Mouse (Mus musculus) bone marrow, adult 2 months (tissue): ENCODE measurements at regions not wholly inside any gene's neighbourhood (a gene's known extent, or its start where the extent isn't known, plus 50 kb on each side); places are given as distances from the start of the nearest gene placed in this dataset.

Experiments
- H3K27ac ChIP-seq: fragments of 200-500 bp; 2 replicates; pipeline ENCODE4 v1.5.1; 2012; ENCODE audit warnings: low read depth, mild to moderate bottlenecking, control low read depth, inconsistent platforms, low read length; ENCODE audit not compliant: control insufficient read depth, poor library complexity, insufficient read depth
- H3K4me1 ChIP-seq: fragments of 200-500 bp; 2 replicates; pipeline ENCODE4 v1.6.1; 2011; ENCODE audit warnings: low read length; ENCODE audit not compliant: control insufficient read depth, insufficient read depth
- H3K4me3 ChIP-seq: fragments of 200-500 bp; replicated peaks from 2 replicates; pipeline ENCODE3; 2011; ENCODE audit warnings: mild to moderate bottlenecking, low read depth, low read length, control low read depth; ENCODE audit not compliant: control insufficient read depth
- CTCF ChIP-seq: fragments of 200-500 bp; IDR thresholded peaks from 2 replicates; pipeline ENCODE4 v1.5.1; 2011; ENCODE audit warnings: low read length, control low read depth; ENCODE audit not compliant: control insufficient read depth, insufficient read depth
- POLR2A ChIP-seq: fragments of 200-500 bp; IDR thresholded peaks from 2 replicates; pipeline ENCODE4 v1.6.1; 2011; ENCODE audit warnings: low read depth, mild to moderate bottlenecking, control low read depth, low read length, borderline replicate concordance; ENCODE audit not compliant: control insufficient read depth
- WGBS: fragments of 180-500 bp; shearing (Covaris S2); methylation state at CpG from one replicate; pipeline ENCODE4 v1.1.7; 2018; 5-methylcytosine and 5-hydroxymethylcytosine counted together

GRCm38 (mm10) chr3:21982991-21983390 is 93.5 kb upstream of the Tbl1xr1 start:
- WGBS, result 44% methylated on average over 8 of the region's 8 CpGs
- Histone ChIP-seq H3K4me3 (no peak overlapping the region), H3K4me1 (peaks cover 6% of the 10 kb centered on the region), H3K27ac (no peak overlapping the region)
- TF ChIP-seq POLR2A (no peak), CTCF (no peak)

- TF ChIP-seq CTCF (no peak), POLR2A (no peak)
- WGBS, result 78% methylated on average over 2 of the region's 2 CpGs
- Histone ChIP-seq H3K4me3 (no peak overlapping the region), H3K27ac (no peak overlapping the region), H3K4me1 (peaks cover 9% of the 10 kb centered on the region)
These were observed 92.3 kb upstream of the Tbl1xr1 start for GRCm38 (mm10) chr3:21983993-21984725.

GRCm38 (mm10) chr3:21984807-21985206 is 91.6 kb upstream of the Tbl1xr1 start:
- H3K4me1 ChIP-seq, result peaks cover 11% of the 10 kb centered on the region
- no peak overlapping the region for H3K4me3 ChIP-seq
- WGBS, result 38% methylated on average over 2 of the region's 2 CpGs
- TF ChIP-seq CTCF, result no peak
- TF ChIP-seq POLR2A, result no peak
- H3K27ac ChIP-seq, result no peak overlapping the region

- WGBS, result 43% methylated on average over 5 of the region's 5 CpGs
- no peak overlapping the region for H3K4me3 ChIP-seq
- H3K4me1 ChIP-seq, result peaks cover 11% of the 10 kb centered on the region
- H3K27ac ChIP-seq, result peak overlapping the region; percentile 72; the same call in 1 of the 2 replicates
- TF ChIP-seq CTCF, result no peak
- no peak for TF ChIP-seq POLR2A
These were observed 90.1 kb upstream of the Tbl1xr1 start for GRCm38 (mm10) chr3:21986164-21986892.

GRCm38 (mm10) chr3:21986893-21987250 is 89.6 kb upstream of the Tbl1xr1 start:
- WGBS, result 70% methylated on average over 2 of the region's 2 CpGs
- no peak for TF ChIP-seq POLR2A
- TF ChIP-seq CTCF, result no peak
- H3K4me3 ChIP-seq, result no peak overlapping the region
- H3K4me1 ChIP-seq, result peaks cover 13% of the 10 kb centered on the region
- peak overlapping the region; percentile 72; the same call in 1 of the 2 replicates for H3K27ac ChIP-seq

- Histone ChIP-seq H3K27ac (peak overlapping the region; percentile 96), H3K4me1 (peaks cover 13% of the 10 kb centered on the region), H3K4me3 (no peak overlapping the region)
- 28% methylated on average over 5 of the region's 5 CpGs for WGBS
- TF ChIP-seq CTCF, result no peak
- no peak for TF ChIP-seq POLR2A
These were observed 88.9 kb upstream of the Tbl1xr1 start for GRCm38 (mm10) chr3:21987455-21988009.

GRCm38 (mm10) chr3:21988010-21988531 is 88.4 kb upstream of the Tbl1xr1 start:
- peak overlapping the region; percentile 96 for H3K27ac ChIP-seq
- TF ChIP-seq CTCF (no peak), POLR2A (no peak)
- peak overlapping the region; percentile 48 for H3K4me3 ChIP-seq
- peaks cover 13% of the 10 kb centered on the region for H3K4me1 ChIP-seq
- under 1% methylated on average over 8 of the region's 8 CpGs for WGBS

GRCm38 (mm10) chr3:21990526-21990925 is 85.9 kb upstream of the Tbl1xr1 start:
- WGBS, result 65% methylated on average over 4 of the region's 4 CpGs
- TF ChIP-seq CTCF (no peak), POLR2A (no peak)
- no peak overlapping the region for H3K27ac ChIP-seq
- peaks cover 19% of the 10 kb centered on the region for H3K4me1 ChIP-seq
- H3K4me3 ChIP-seq, result no peak overlapping the region
